Mouse (Mus musculus) testis, adult 10 weeks (tissue): ENCODE data around the gene Rhbdd2. TPM values are rescaled to one million over a fixed set of nuclear protein-coding genes. Genes with fewer than 3 reads are reported as not detected.

Experiments used
- polyA plus RNA-seq: library from polyadenylated mRNA; stranded (reverse); fragments of 350-450 nt; fragmentation: Illumina TruSeq; extraction: RNeasy Lipid Tissue Mini Kit (QIAGEN cat#74804); gene quantifications from one replicate; pipeline ENCODE4 v1.2.3, GENCODE M21; 2014; ENCODE audit warnings: low read depth, low replicate concordance

The Rhbdd2 gene
- polyA plus RNA-seq, result 8.4 TPM

GRCm38 (mm10) chr5:135632117-135632796, at the start of gene Rhbdd2:
Gene Rhbdd2 (plus strand): TSS chr5:135632618.

DNA sequence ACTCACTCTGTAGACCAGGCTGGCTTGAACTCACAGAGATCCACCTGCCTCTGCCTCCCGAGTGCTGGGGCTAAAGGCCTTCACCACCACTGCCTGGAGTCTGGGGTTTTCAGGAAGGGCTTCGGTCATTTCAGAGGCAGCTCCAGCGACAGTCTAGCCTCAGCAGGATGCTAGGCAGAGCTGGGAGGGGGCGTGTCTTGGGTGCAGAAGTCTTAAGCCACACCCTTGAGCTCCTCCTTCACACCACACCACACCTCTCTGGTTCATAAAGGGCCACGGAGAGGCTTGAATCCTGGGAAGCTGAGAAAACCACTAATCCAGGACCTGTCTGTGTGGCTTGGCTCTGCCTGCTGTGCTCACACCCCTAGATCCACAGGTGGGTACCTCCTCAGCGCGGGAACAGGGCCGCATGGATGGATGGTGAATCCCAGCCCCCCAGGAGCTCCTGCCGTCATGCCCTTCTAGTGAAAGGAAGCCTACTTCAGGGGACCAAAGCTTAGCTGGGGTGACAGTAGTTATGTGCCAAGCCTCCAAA, 37.4 kb downstream of the Rhbdd2 start, which contains the start of gene Por:
Gene Por, plus strand, starts transcription at position 293 of the 535 bp plus-strand sequence.

Other genes with a start within 250 kb of the Rhbdd2 start
- 8.2 TPM for gene Pom121, start 238.1 kb upstream of the Rhbdd2 start, polyA plus RNA-seq
- gene Hip1, start 87.5 kb upstream of the Rhbdd2 start, polyA plus RNA-seq, result 7.3 TPM
- not detected for gene Ccl26, start 69.0 kb upstream of the Rhbdd2 start, polyA plus RNA-seq
- 0.27 TPM for gene Ccl24, start 59.6 kb upstream of the Rhbdd2 start, polyA plus RNA-seq
- 6.5 TPM for gene Por, start 37.4 kb downstream of the Rhbdd2 start, polyA plus RNA-seq
- gene Tmem120a, start 111.8 kb downstream of the Rhbdd2 start, polyA plus RNA-seq, result 22.3 TPM
- gene Styxl1, start 145.8 kb downstream of the Rhbdd2 start, polyA plus RNA-seq, result 84.2 TPM
- gene Mdh2, start 145.9 kb downstream of the Rhbdd2 start, polyA plus RNA-seq, result 7.6 TPM
- 0.04 TPM for gene Srrm3, start 174.3 kb downstream of the Rhbdd2 start, polyA plus RNA-seq